Mouse (Mus musculus) spleen, adult 2 months (tissue): Measurements from ENCODE around the gene Ccnd2. TPM values are rescaled to one million over a fixed set of nuclear protein-coding genes. Genes with fewer than 3 reads are reported as not detected.

Experiments
- DNase-seq, 2 experiments: peaks; one replicate each; pipeline versions ENCODE4 v3.0.0 to v3.0.0-alpha.2; 2012 to 2021; ENCODE audit warnings: low spot score in 2 of 2, low read depth in 1 of 2
- H3K27ac ChIP-seq: fragments of 200-500 bp; 2 replicates; pipeline ENCODE4 v1.5.1; 2012; ENCODE audit warnings: low read length, inconsistent platforms; ENCODE audit not compliant: insufficient read depth
- H3K27me3 ChIP-seq: fragments of 200-500 bp; 2 replicates; pipeline ENCODE4 v1.6.1; 2012; ENCODE audit warnings: mild to moderate bottlenecking, moderate library complexity, low read length, inconsistent platforms; ENCODE audit not compliant: control insufficient read depth, insufficient read depth
- H3K36me3 ChIP-seq: fragments of 200-500 bp; 2 replicates; pipeline ENCODE4 v1.6.1; 2012; ENCODE audit warnings: mild to moderate bottlenecking, low read length, inconsistent platforms; ENCODE audit not compliant: control insufficient read depth, insufficient read depth
- H3K4me1 ChIP-seq: fragments of 200-500 bp; 2 replicates; pipeline ENCODE4 v1.6.1; 2011; ENCODE audit warnings: inconsistent platforms; ENCODE audit not compliant: control insufficient read depth, insufficient read depth, insufficient read length
- H3K4me3 ChIP-seq: fragments of 200-500 bp; 2 replicates; pipeline ENCODE4 v1.5.1; 2011; ENCODE audit warnings: mild to moderate bottlenecking, inconsistent platforms; ENCODE audit not compliant: insufficient read depth, insufficient read length; ENCODE audit errors: extremely low read depth
- CTCF ChIP-seq: fragments of 200-500 bp; IDR thresholded peaks from 2 replicates; pipeline ENCODE4 v1.5.1; 2011; ENCODE audit warnings: mild to moderate bottlenecking, inconsistent platforms; ENCODE audit not compliant: insufficient read depth, insufficient read length, insufficient replicate concordance; ENCODE audit errors: extremely low read depth
- POLR2A ChIP-seq: fragments of 200-500 bp; IDR thresholded peaks from 2 replicates; pipeline ENCODE4 v1.6.1; 2011; ENCODE audit warnings: low read depth, low read length, inconsistent platforms
- WGBS: fragments of 180-500 bp; shearing (Covaris S2); methylation state at CpG from one replicate; pipeline ENCODE4 v1.1.7; 2018; 5-methylcytosine and 5-hydroxymethylcytosine counted together
- polyA plus RNA-seq: library from polyadenylated mRNA; depleted of rRNA; stranded (reverse); fragments of >200 nt; gene quantifications from 2 replicates; pipeline ENCODE4 v1.2.3, GENCODE M21; 2012

Gene Ccnd2
- polyA plus RNA-seq, 1 experiment, result 47.7 TPM

DNA sequence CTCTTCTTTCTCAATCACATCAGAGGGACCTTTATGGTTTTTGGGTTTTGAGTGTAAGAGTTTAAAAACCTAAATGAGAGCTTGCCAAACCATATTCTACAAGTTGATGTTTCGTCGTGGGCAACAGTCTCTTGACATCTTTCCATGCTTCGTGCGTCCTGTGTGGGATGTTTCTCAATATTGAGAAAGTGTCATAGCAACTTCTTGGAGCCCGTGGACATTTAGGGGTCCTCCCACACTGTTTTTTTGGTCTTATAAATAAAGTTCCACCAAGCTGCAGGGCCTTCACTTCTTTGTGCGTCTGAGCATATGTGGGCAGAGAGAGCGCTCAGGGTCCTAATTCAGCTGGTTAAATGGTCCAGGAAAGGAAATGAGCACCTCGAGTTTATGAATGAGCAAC is 18.7 kb upstream of the Ccnd2 start:
- no peak for TF ChIP-seq CTCF
- TF ChIP-seq POLR2A, result no peak
- H3K36me3 ChIP-seq, result no peaks in the 10 kb centered on the region
- 72% methylated on average over 8 of the region's 8 CpGs for WGBS
- H3K27ac ChIP-seq, result no peak overlapping the region
- DNase-seq, result no peak
- no peak overlapping the region for H3K4me3 ChIP-seq
- peaks cover under 1% of the 10 kb centered on the region; the same call in 1 of the 2 replicates for H3K4me1 ChIP-seq
- no peaks in the 10 kb centered on the region for H3K27me3 ChIP-seq

DNA sequence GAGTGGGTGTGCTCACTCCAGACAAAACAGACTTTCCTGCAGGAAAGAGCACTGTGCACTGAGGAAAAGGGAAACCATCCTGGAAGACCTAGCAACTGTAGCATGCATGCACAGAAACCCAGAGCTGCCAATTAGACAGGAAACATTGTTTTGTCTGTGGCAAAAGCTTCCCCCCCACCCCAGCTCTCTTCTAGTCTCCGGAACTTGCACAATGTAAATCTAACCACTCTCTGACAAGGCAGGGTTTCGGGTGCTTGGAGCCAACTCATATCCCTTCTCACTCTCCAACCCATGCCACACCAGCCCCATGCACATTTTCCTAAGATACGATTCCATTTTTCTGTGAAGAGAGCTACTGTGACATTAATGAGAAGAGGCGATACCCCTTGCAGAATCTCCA is 13.7 kb upstream of the Ccnd2 start:
- WGBS, result 24% methylated on average over 4 of the region's 4 CpGs
- TF ChIP-seq CTCF (no peak), POLR2A (no peak)
- H3K4me3 ChIP-seq, result no peak overlapping the region
- DNase-seq, result no peak
- peaks cover 2% of the 10 kb centered on the region; the same call in 1 of the 2 replicates for H3K4me1 ChIP-seq
- no peak overlapping the region for H3K27ac ChIP-seq
- H3K27me3 ChIP-seq, result no peaks in the 10 kb centered on the region
- no peaks in the 10 kb centered on the region for H3K36me3 ChIP-seq

DNA sequence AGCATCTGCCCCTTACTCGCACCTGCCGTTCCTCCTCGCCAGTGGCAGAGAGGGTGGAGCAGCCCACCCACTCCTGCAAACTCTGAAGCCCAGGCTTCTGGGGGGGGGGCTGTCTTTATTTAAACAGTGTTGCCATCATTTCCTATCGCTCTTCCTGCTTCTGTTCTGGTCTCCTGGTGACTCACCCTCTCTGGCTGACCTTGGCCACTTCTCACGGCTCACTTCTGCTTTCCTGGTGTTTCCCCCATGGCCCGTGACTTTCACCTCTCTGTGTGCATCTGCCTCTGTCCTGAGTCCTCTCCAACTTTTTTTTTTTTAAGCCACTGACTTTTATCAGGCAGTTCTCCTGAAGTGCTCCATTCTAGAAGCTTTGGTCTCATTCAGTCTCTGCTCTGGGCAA is 10.8 kb upstream of the Ccnd2 start:
- 11% methylated on average over 6 of the region's 6 CpGs for WGBS
- peak; percentile 43 to 52 for DNase-seq
- Histone ChIP-seq H3K27me3 (no peaks in the 10 kb centered on the region), H3K4me1 (peaks cover 2% of the 10 kb centered on the region; the same call in 1 of the 2 replicates), H3K27ac (no peak overlapping the region), H3K36me3 (no peaks in the 10 kb centered on the region), H3K4me3 (no peak overlapping the region)
- no peak for TF ChIP-seq CTCF
- TF ChIP-seq POLR2A, result no peak

DNA sequence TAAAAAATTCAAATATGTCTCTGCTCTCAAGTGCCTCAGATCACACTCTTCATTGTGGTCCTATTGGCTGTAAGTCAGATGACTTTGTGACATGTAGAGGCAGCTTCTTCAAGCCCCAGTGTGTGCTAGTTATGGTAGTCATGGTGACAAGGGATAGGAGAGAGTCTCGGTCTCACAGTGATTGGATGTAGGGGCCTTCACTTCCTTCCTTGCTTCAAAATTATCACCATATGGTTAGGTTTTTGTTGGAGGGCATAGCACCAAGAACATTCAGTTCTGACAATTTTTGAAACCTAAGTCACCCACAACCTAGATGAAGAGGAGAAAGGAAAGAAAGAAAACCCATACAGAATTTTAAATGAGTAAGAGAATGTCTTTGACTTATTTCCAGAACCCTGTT is 5.3 kb upstream of the Ccnd2 start:
- 41% methylated on average over 1 of the region's 1 CpGs for WGBS
- TF ChIP-seq POLR2A (no peak), CTCF (no peak)
- H3K27me3 ChIP-seq, result peaks cover 6% of the 10 kb centered on the region; the same call in 1 of the 2 replicates
- no peak overlapping the region for H3K4me3 ChIP-seq
- no peak overlapping the region for H3K27ac ChIP-seq
- H3K4me1 ChIP-seq, result peaks cover 7% of the 10 kb centered on the region; the same call in 1 of the 2 replicates
- DNase-seq, result no peak
- no peaks in the 10 kb centered on the region for H3K36me3 ChIP-seq

DNA sequence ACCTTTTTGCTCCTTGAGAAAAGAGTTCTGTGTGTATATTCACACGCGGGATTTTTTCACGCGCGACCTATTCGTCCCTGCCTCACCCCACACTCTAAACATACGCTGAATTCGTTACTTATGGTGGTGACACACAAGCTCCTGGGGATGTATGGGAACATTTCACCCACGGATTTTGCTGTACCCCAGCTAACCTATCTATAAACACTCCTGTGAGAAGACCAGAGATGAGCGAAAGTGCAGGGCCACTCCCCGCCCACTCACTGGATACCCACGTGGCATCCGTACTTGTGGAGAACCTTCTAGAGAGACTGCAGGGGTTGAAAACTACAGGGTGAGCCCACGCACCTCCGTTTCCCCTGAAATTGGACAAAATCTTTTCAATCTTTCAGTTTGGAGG is 3.5 kb upstream of the Ccnd2 start:
- peak; percentile 49 to 50 for DNase-seq
- WGBS, result 1% methylated on average over 15 of the region's 15 CpGs
- no peak for TF ChIP-seq CTCF
- Histone ChIP-seq H3K36me3 (no peaks in the 10 kb centered on the region), H3K4me1 (peaks cover 7% of the 10 kb centered on the region; the same call in 1 of the 2 replicates), H3K27me3 (peaks cover 6% of the 10 kb centered on the region; the same call in 1 of the 2 replicates), H3K27ac (peak overlapping the region; percentile 60), H3K4me3 (peak overlapping the region; percentile 34)

DNA sequence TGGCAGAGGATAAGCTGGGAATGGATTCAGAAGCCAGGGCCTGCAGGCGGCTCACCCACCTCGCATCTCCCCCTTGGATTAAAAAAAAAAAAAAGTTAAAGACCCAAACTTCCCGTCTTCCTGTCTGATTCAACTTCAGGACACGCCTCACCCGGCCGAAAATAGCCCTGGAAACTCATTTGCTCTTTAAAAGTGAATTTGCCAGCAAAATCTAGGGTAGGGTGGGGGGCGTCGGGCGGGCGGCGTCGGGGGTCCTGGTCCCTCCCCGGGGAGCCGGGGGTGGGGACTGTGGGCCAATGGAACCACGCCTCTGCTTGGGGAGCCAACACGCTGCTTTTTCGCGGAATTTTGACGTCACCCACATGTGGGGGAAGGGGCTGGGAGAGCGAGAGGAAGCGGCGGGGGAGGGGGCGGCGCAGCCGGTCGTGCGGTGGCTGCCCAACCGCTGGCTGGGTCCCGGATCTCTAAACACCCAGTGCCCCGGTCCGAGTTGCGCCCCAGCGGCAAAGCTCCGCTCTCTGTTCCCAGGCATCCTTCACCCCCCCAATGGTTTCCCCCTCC is 2.8 kb upstream of the Ccnd2 start:
- DNase-seq, result peak in 1 of 2 experiments; percentile 57
- H3K27me3 ChIP-seq, result peaks cover 6% of the 10 kb centered on the region; the same call in 1 of the 2 replicates

More for the DNA sequence above, 2.8 kb upstream of the Ccnd2 start:
- WGBS, result under 1% methylated on average over 34 of the region's 34 CpGs
- TF ChIP-seq CTCF (no peak), POLR2A (no peak)
- Histone ChIP-seq H3K4me1 (peaks cover 7% of the 10 kb centered on the region; the same call in 1 of the 2 replicates), H3K36me3 (no peaks in the 10 kb centered on the region), H3K27ac (peak overlapping the region; percentile 78), H3K4me3 (peak overlapping the region; percentile 55)
